Mouse (Mus musculus) forebrain, embryonic 11.5 days (tissue): ENCODE data around the gene Bdkrb1. TPM values are rescaled to one million over a fixed set of nuclear protein-coding genes. Genes with fewer than 3 reads are reported as not detected.

Experiments
- ATAC-seq: fragments of 200-750 bp; cut with Nextera tagmentation; replicated peaks from 2 replicates; pipeline ENCODE4 v1.8.0; 2017; ENCODE audit warnings: moderate TSS enrichment; ENCODE audit not compliant: low FRiP score
- DNase-seq: peaks from one replicate; pipeline ENCODE4 v3.0.0-alpha.2; 2017; ENCODE audit warnings: low spot score
- H3K27ac ChIP-seq: fragments of 300-500 bp; sonication (generic); 2 replicates; pipeline ENCODE4 v1.5.1; 2014; ENCODE audit warnings: low read depth, low read length
- H3K27me3 ChIP-seq: fragments of 300-500 bp; sonication (generic); 2 replicates; pipeline ENCODE4 v1.6.1; 2014; ENCODE audit warnings: mild to moderate bottlenecking, low read length, mixed read lengths; ENCODE audit not compliant: control insufficient read depth, insufficient read depth
- H3K36me3 ChIP-seq: fragments of 300-500 bp; sonication (generic); 2 replicates; pipeline ENCODE4 v1.6.1; 2014; ENCODE audit warnings: mild to moderate bottlenecking, low read length, moderate library complexity, mixed read lengths; ENCODE audit not compliant: control insufficient read depth, insufficient read depth
- H3K4me1 ChIP-seq: fragments of 300-500 bp; sonication (generic); replicated peaks from 2 replicates; pipeline ENCODE4 v1.6.1; 2014; ENCODE audit warnings: low read length, mixed read lengths; ENCODE audit not compliant: control insufficient read depth, insufficient read depth
- H3K4me2 ChIP-seq: fragments of 300-500 bp; sonication (generic); 2 replicates; pipeline ENCODE4 v1.6.1; 2014; ENCODE audit warnings: low read depth, mild to moderate bottlenecking, low read length, moderate library complexity, mixed read lengths; ENCODE audit not compliant: severe bottlenecking
- H3K4me3 ChIP-seq: fragments of 300-500 bp; sonication (generic); 2 replicates; pipeline ENCODE4 v1.5.1; 2014; ENCODE audit warnings: low read depth, low read length
- H3K9ac ChIP-seq: fragments of 300-500 bp; sonication (generic); 2 replicates; pipeline ENCODE4 v1.6.1; 2014; ENCODE audit warnings: low read length
- H3K9me3 ChIP-seq: fragments of 300-500 bp; sonication (generic); 2 replicates; pipeline ENCODE4 v1.6.1; 2016; ENCODE audit warnings: low read length, mixed read lengths; ENCODE audit not compliant: control insufficient read depth
- WGBS: fragments of 180-500 bp; shearing (Covaris S2); extraction: QIAGEN DNeasy Blood & Tissue Kit; methylation state at CpG from one replicate; pipeline ENCODE4 v1.1.7; 2014; 5-methylcytosine and 5-hydroxymethylcytosine counted together
- polyA plus RNA-seq: library from polyadenylated mRNA; unstranded; fragments of >200 nt; fragmentation: Nextera tagmentation; extraction: Ambion mirVana; gene quantifications from 2 replicates; pipeline ENCODE4 v1.2.1, GENCODE M21; 2014

The Bdkrb1 gene
- polyA plus RNA-seq, 1 experiment from 2014 or later = not detected

DNA sequence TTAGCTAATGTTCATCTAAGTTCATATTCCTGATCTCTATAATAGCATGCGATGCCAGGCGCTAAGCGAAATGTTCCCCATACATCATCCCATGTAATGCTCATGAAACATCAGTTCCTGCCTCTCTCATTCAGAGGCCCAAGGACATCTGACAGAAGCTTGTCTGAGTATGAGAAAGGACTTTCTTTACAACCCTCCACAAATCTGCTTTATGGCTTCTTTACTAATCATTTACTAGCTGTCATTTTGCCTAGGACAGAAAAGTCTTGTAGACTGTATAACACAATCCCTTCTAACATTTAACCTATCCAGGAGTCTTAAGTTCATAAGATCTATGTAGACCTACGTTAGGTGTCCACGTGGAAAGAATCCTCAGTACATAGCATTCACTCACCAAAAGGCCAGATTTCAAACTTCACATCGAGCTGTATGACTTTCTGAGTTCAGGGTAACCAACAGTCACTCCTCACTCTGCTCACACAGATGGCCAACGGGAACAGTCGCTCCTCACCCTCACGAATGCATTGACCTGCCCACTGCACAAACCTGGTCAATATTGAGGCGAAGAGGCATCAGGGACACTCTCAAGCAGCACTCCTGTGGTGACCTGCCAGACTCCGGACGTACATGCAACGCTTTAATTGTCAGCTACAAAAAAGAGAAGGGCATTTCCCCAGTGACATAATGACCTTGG is 31.6 kb downstream of the Bdkrb1 start:
- no peak for ATAC-seq
- Histone ChIP-seq H3K27ac (no peak overlapping the region), H3K4me3 (no peak overlapping the region), H3K9me3 (no peaks in the 10 kb centered on the region), H3K4me2 (no peak overlapping the region), H3K4me1 (no peaks in the 10 kb centered on the region), H3K27me3 (no peaks in the 10 kb centered on the region), H3K9ac (no peak overlapping the region), H3K36me3 (peaks cover 2% of the 10 kb centered on the region; the same call in 1 of the 2 replicates)
- 96% methylated on average over 13 of the region's 13 CpGs for WGBS
- DNase-seq = no peak

DNA sequence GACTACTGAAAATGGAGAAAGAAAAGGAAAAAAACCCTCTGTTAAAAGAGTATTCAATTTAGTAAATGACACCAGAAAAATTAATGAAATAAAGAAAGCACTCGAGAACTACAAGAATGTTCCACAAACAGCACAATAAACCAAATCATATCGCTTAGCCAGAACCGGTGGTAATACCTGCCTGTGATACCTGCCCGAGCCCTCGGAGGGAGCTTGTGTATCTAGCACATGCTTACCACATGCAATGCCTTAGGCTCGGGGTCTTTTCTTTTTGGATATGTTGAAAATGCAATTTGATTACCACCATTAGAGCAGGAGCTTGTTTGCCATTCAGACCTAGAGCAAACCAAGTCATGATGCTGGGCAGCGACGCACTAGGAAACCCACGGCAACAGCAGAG is 33.7 kb downstream of the Bdkrb1 start:
- H3K4me1 ChIP-seq = no peaks in the 10 kb centered on the region
- DNase-seq = no peak
- H3K27me3 ChIP-seq = no peaks in the 10 kb centered on the region
- peaks cover 2% of the 10 kb centered on the region; the same call in 1 of the 2 replicates for H3K36me3 ChIP-seq
- H3K4me3 ChIP-seq = no peak overlapping the region
- no peaks in the 10 kb centered on the region for H3K9me3 ChIP-seq
- no peak for ATAC-seq
- H3K9ac ChIP-seq = no peak overlapping the region
- H3K4me2 ChIP-seq = no peak overlapping the region
- no peak overlapping the region for H3K27ac ChIP-seq
- 91% methylated on average over 9 of the region's 9 CpGs for WGBS

DNA sequence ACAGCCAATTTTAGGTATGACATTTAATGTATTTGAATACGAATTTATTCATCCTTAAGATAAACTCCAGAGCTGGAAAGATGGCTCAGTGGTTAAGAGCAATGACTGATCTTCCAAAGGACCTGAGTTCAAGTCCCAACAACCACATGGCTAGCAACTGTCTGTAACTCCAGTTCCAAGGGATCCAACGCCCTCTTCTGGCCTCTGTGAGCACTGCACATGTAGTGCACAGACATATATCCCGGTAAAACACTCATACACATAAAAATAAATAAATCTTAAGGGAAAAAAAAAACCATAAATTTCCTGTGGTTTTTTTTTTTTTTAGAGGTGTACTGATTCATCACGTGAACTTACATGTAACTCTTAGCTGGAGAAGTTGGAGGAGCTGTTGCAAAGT is 34.7 kb downstream of the Bdkrb1 start:
- H3K9ac ChIP-seq = no peak overlapping the region
- ATAC-seq (no peak), DNase-seq (no peak)
- no peak overlapping the region for H3K4me2 ChIP-seq
- H3K4me3 ChIP-seq = no peak overlapping the region
- H3K4me1 ChIP-seq = no peaks in the 10 kb centered on the region
- 72% methylated on average over 4 of the region's 4 CpGs for WGBS
- H3K27ac ChIP-seq = no peak overlapping the region
- H3K36me3 ChIP-seq = peaks cover 2% of the 10 kb centered on the region; the same call in 1 of the 2 replicates
- no peaks in the 10 kb centered on the region for H3K9me3 ChIP-seq
- H3K27me3 ChIP-seq = no peaks in the 10 kb centered on the region

DNA sequence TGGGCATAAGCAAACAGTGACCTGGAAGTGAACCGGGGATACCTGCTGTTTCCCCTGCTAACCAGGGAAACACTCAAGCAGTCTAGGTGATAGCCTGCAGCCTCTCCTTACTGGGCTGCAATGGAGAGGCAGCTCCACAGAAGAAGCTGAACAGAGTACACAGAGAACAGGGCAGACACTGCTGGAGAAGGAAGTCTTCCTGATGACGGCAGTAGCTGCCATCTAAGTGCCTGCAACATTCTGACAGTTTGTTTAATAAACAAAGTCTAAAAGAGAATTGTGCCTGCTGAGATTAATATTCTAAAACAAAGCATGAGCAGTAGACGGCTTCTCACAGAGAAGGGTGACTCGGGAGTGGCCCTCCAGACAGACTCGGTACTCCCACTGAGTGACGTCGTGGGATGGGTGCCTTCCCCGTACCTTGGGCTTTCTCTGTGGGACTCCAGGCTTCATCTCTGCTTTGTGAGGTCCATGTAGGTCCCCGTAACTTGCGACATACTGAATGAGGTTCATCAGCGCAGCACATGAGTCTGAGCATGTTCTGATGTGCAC is 40.0 kb downstream of the Bdkrb1 start:
- H3K4me3 ChIP-seq = no peak overlapping the region
- H3K4me1 ChIP-seq = no peaks in the 10 kb centered on the region
- H3K4me2 ChIP-seq = no peak overlapping the region
- no peaks in the 10 kb centered on the region for H3K27me3 ChIP-seq
- no peaks in the 10 kb centered on the region for H3K9me3 ChIP-seq
- DNase-seq = no peak
- no peak overlapping the region for H3K27ac ChIP-seq
- 93% methylated on average over 11 of the region's 11 CpGs for WGBS
- peaks cover 2% of the 10 kb centered on the region; the same call in 1 of the 2 replicates for H3K36me3 ChIP-seq
- ATAC-seq = no peak
- H3K9ac ChIP-seq = no peak overlapping the region

Other genes starting within 250 kb of the Bdkrb1 start
- gene D430019H16Rik, start 149.2 kb upstream of the Bdkrb1 start, polyA plus RNA-seq = 5.3 and 6.1 TPM in 2 replicates
- 0.11 and 0.39 TPM in 2 replicates for gene Bdkrb2, start 39.9 kb upstream of the Bdkrb1 start, polyA plus RNA-seq
- gene Gskip, start 81.7 kb downstream of the Bdkrb1 start, polyA plus RNA-seq = 30.4 and 32.6 TPM in 2 replicates
- 15.2 and 18.2 TPM in 2 replicates for gene Atg2b, start 82.1 kb downstream of the Bdkrb1 start, polyA plus RNA-seq
- gene Ak7, start 102.9 kb downstream of the Bdkrb1 start, polyA plus RNA-seq = 0.13 TPM in 2 replicates
- gene Papola, start 181.6 kb downstream of the Bdkrb1 start, polyA plus RNA-seq = 222 and 256 TPM in 2 replicates